Mouse (Mus musculus): ENCODE results near the gene Dido1.
"Not testable (repeated sequence)": the region's sequence is repeated elsewhere in the genome, so short reads cannot be mapped to it uniquely, and the experiment has no call there.

Gene Dido1

GRCm38 (mm10) chr2:180723865-180724264 lies 14.1 kb upstream of the Dido1 start:
- DNase-seq: no peak

GRCm38 (mm10) chr2:180722748-180723147 lies 12.9 kb upstream of the Dido1 start:
- DNase-seq: not testable (repeated sequence)

DNA sequence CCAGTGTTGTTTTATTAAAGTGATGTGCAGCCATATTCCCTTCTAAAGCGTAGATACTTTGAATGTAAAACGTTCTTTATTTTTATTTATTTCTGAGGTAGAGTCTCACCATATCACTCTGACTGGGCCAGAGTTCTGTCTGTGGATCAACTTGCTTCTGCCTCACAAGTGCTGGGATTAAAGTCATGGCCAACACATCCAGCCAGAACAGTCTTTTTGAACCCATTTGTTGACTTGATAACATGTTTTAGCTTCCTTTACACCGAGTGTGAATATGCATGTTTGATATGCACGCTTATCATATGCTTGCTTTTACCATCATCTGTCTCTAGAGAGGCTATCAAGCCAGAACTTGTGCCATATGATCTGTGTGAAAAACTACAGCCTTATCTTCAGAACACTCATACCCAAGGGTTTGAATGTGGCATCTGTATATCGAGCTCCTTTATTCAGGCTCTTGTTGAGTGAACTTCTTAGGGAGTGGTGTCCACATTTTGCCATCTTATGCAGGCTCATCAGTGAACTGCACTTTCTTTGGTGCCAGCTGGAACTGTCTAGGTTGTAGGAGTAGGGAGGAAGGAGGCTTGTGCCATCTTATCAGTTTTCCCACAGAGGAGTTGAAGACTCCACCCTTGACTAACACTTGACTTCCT lies 2.4 kb upstream of the Dido1 start:
- no peak for DNase-seq

DNA sequence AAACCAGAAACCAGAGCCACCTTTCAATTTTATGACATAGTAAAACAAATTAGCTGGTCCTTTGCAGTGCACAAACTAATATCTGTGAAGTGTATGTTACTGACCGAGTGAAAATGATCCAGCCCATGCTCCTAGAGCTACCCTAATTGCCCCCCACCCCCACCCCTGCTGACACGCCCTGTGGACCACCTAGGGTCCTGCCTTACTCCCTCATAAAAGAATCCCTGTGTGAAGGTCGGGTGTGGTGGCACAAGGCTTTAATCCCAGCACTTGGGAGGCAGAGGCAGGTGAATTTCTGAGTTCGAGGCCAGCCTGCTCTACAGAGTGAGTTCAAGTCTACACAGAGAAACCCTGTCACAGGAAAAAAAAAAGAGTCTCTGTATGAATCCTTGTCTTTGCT lies 1.7 kb upstream of the Dido1 start:
- DNase-seq: no peak

- no peak for DNase-seq
Observed at GRCm38 (mm10) chr2:180710276-180711155, 717 bp upstream of the Dido1 start.

- DNase-seq: no peak
Observed at GRCm38 (mm10) chr2:180709023-180709922, 526 bp downstream of the Dido1 start.

- DNase-seq: no peak
Observed at GRCm38 (mm10) chr2:180705975-180706374, 3.8 kb downstream of the Dido1 start.

DNA sequence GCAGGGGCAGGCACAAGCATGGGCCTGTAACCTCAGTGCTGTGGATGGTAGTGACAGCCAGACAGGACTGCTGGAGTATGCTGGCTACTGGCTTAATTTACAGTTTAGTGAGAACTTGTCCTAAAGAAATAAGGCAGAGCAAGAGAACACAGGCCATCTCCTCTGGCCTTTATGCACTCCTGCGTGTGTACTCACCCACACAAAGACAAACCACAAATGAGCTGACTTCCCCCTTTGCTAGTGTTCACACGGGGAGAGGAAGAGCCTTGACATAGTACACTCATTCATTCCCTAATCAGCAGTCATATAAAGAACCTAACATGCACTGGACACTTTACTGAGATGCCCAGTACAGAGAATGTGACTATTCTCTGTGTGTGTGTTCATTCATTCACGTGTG lies 4.7 kb downstream of the Dido1 start:
- no peak for DNase-seq

DNA sequence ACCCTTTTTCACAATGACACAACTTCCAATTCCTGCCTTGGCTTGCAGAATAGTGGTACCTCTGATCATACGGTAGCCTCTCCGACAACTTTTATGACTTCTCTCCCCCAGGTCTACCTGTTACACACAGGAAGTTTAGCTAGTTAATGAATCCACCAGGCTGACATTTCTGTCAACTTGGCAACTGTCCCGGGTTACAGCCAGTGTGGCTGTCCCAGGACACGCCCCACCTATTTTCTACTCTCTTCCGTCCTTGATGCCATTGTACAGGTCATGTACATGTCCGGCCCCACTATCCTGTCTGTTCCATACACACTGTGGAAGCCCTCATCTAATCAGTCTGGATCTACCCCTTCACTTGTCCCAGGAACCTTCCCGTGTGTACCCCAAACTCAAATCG lies 5.2 kb downstream of the Dido1 start:
- no peak for DNase-seq

GRCm38 (mm10) chr2:180703645-180704359 lies 6.0 kb downstream of the Dido1 start:
- no peak for DNase-seq

GRCm38 (mm10) chr2:180703175-180703574 lies 6.6 kb downstream of the Dido1 start:
- DNase-seq: no peak

GRCm38 (mm10) chr2:180702701-180703149 lies 7.1 kb downstream of the Dido1 start:
- DNase-seq: no peak

GRCm38 (mm10) chr2:180701767-180702621 lies 7.8 kb downstream of the Dido1 start:
- peak; percentile 94 for DNase-seq

DNA sequence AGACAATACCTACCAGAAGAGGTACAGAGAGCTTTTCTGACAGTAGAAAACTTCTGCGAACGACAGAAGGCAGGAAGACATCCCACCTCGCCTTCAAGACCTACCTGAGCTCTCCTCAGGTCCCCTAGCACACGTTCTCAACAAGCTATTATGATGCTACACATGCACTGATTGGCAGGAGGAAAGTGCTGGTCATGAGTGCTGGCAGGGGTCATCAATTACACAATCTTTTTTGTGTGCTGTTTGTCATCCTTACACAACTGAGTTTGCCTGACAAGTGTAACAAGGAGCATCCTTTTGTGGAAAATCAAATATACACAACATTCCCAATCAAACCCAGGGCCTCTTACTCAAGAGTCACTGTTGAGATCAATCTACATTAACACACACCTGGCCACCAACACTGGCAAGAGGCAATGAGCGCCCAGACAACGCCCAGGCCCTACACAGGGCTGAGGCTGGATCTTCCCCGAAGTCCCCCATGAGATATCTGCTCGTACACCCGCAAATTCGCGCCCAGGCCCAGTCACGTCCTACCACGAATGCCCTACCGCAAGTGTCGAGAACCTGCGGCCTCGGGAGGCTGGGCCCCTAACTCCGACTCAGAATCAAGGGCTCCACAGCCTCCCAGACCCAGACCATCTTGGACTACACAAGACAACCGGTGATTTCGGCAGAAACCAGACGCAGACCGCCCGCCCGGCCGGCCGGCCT lies 8.6 kb downstream of the Dido1 start:
- DNase-seq: no peak

DNA sequence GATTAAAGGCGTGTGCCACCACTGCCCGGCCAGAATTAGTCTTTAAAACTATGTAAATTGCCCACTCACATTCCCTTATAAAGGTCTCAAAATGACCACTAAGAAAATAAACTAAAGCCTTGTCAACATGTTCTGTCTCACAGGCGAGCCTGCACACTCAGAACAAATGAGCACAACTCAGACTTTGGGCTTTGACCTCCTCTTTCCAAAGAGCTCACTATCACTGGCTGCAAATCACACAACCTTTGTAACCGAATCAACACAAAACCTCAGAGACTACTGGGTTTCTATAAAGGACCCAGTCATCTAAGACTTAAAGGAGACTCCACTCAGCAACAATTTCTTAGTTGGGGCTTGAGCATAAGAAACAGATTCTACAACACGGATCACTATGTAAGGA lies 9.3 kb downstream of the Dido1 start:
- DNase-seq: no peak

DNA sequence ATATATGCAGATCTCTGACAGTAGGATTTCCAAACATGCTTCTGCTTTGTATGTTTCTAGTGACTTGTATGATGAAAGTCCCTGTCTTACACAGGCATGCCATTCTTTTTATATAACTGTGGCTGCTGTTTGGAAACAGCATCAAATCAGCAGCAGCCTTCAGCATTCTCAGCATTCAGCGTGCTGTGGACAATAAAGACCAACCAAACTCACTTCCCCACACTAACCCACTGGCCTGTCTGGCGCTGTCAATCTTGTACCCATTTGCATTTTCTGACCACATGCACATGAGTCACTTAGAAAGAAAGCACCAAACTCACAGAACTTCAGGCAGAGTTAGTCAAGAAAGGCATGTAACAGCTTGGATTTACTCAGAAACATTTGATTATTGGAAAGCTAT lies 14.6 kb downstream of the Dido1 start:
- DNase-seq: no peak

GRCm38 (mm10) chr2:180692630-180693029 lies 17.2 kb downstream of the Dido1 start:
- no peak for DNase-seq

DNA sequence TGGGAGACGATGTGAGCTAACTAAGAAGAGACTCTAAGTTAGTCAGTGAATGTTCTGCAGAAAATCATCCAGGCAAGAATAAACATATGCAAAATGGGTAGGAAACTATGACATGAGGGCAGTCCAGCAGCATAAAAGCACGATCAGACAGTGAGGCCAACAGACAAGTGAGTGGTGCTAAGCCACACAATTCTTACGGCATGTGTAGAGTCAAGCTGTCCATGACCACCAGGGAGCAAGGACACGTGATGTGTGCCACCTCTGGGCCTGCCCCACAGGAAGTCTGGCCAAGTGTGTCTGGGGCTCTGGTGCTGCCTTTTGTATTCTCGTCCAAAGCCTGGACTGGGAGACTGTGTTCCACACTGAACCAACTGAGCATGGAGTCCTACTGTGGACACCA lies 20.0 kb downstream of the Dido1 start:
- DNase-seq: no peak

- no peak for DNase-seq
Observed at GRCm38 (mm10) chr2:180684031-180684430, 25.8 kb downstream of the Dido1 start.

GRCm38 (mm10) chr2:180683524-180683923 lies 26.3 kb downstream of the Dido1 start:
- no peak for DNase-seq

DNA sequence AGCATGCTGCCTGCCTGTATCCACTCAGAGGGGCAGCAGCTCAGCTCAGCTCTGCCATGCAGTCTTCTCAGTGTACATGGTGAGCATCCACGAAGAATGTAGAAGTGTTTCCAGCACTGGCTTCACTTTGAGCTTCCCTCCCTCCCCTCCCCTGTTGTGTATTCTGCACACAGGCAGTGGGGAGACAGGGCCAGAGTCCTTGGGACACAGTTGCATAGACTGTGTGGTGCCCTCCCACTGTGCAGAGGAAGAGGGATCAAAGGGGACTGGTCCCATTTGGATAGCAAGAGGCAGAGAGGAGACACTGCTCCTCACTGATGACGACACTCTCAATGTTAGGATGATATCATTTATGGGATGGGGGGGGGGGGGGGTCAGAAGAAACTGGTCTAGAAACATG lies 28.6 kb downstream of the Dido1 start:
- no peak for DNase-seq

All from thymus, postnatal 14 days (tissue).